Mouse (Mus musculus): ENCODE data around the gene Limk2. TPM values are rescaled to one million over a fixed set of nuclear protein-coding genes. Genes with fewer than 3 reads are reported as not detected.
A peak's percentile ranks its signal among the peaks of the same experiment; 100 is the strongest.

Gene Limk2
- polyA plus RNA-seq, 1 experiment from 2014 or later, result 159 TPM

DNA sequence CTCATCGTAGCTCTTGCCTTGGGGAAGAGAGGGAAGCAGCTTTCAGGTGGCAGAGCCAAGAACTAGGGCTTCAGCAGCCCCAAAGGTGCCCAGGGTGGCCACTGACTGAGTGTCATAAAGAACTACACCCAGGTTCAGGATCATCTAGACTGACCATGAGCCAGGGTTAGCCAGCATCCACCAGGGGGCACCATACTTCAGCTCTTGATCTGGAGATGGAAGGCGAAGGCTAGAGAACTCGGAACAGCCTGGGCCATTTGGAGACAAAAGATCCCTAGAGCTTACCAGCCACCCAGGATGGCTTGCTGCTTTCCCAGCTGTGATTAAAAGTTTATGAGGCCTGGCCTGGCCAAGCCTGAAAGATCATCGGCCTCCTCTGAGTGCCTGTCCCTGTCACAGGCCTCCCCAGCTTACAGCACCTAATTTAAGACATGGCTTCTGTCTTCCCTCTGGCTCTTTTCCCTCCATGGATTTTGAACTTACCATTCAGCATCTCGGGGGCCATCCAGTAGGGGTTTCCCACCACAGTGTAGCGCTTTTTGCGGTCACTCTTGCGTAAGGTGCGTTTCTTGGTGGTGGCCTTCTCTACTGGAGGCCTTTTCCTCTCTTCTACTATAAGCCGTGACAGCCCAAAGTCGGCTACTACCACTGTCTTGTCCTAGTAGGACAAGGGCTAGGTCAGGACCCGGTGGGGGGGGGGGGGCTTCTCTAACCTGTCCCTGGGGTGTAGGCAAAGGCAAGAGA is 61.7 kb downstream of the Limk2 start:
- Histone ChIP-seq H3K27me3 (replicated peaks; ENCODE audit: control insufficient read depth, insufficient read depth, low read length) (no peaks in the 10 kb centered on the region), H3K4me1 (ENCODE audit: control insufficient read depth, insufficient read depth, low read depth, low read length) (no peaks in the 10 kb centered on the region), H3K9me3 (ENCODE audit: control insufficient read depth, low read length) (no peaks in the 10 kb centered on the region), H3K9ac (ENCODE audit: low read depth, low read length) (no peak overlapping the region), H3K4me3 (ENCODE audit: low read length) (no peak overlapping the region), H3K4me2 (ENCODE audit: low read length) (no peak overlapping the region), H3K27ac (ENCODE audit: low read depth, low read length) (no peak overlapping the region), H3K36me3 (ENCODE audit: control insufficient read depth, insufficient read depth, low read length) (peaks cover 33% of the 10 kb centered on the region)
- peak; percentile 67 for ATAC-seq
- 57% methylated on average over 12 of the region's 12 CpGs for WGBS

- Histone ChIP-seq H3K27ac (ENCODE audit: low read depth, low read length) (no peak overlapping the region), H3K9me3 (ENCODE audit: control insufficient read depth, low read length) (no peaks in the 10 kb centered on the region), H3K4me2 (ENCODE audit: low read length) (no peak overlapping the region), H3K27me3 (replicated peaks; ENCODE audit: control insufficient read depth, insufficient read depth, low read length) (no peaks in the 10 kb centered on the region), H3K4me3 (ENCODE audit: low read length) (no peak overlapping the region), H3K9ac (ENCODE audit: low read depth, low read length) (no peak overlapping the region), H3K36me3 (ENCODE audit: control insufficient read depth, insufficient read depth, low read length) (peaks cover 28% of the 10 kb centered on the region), H3K4me1 (ENCODE audit: control insufficient read depth, insufficient read depth, low read depth, low read length) (no peaks in the 10 kb centered on the region)
- no peak for ATAC-seq
- 93% methylated on average over 7 of the region's 7 CpGs for WGBS
These were observed 62.6 kb downstream of the Limk2 start for GRCm38 (mm10) chr11:3346351-3346750.

GRCm38 (mm10) chr11:3344916-3345315 is 64.1 kb downstream of the Limk2 start:
- no peaks in the 10 kb centered on the region for H3K27me3 ChIP-seq (replicated peaks; ENCODE audit: control insufficient read depth, insufficient read depth, low read length)
- 87% methylated on average over 3 of the region's 3 CpGs for WGBS
- H3K9me3 ChIP-seq (ENCODE audit: control insufficient read depth, low read length), result no peaks in the 10 kb centered on the region
- no peak for ATAC-seq
- no peak overlapping the region for H3K27ac ChIP-seq (ENCODE audit: low read depth, low read length)
- no peaks in the 10 kb centered on the region for H3K4me1 ChIP-seq (ENCODE audit: control insufficient read depth, insufficient read depth, low read depth, low read length)
- no peak overlapping the region for H3K9ac ChIP-seq (ENCODE audit: low read depth, low read length)
- H3K4me2 ChIP-seq (ENCODE audit: low read length), result no peak overlapping the region
- H3K36me3 ChIP-seq (ENCODE audit: control insufficient read depth, insufficient read depth, low read length), result peaks cover 18% of the 10 kb centered on the region; the same call in 1 of the 2 replicates
- H3K4me3 ChIP-seq (ENCODE audit: low read length), result no peak overlapping the region

GRCm38 (mm10) chr11:3341476-3341875 is 67.5 kb downstream of the Limk2 start:
- Histone ChIP-seq H3K27ac (ENCODE audit: low read depth, low read length) (no peak overlapping the region), H3K9me3 (ENCODE audit: control insufficient read depth, low read length) (no peaks in the 10 kb centered on the region), H3K27me3 (replicated peaks; ENCODE audit: control insufficient read depth, insufficient read depth, low read length) (no peaks in the 10 kb centered on the region), H3K9ac (ENCODE audit: low read depth, low read length) (no peak overlapping the region), H3K36me3 (ENCODE audit: control insufficient read depth, insufficient read depth, low read length) (0 out of 2 replicates have a peak, but pooled peaks cover 12% of the 10 kb centered on the region), H3K4me3 (ENCODE audit: low read length) (no peak overlapping the region), H3K4me2 (ENCODE audit: low read length) (no peak overlapping the region), H3K4me1 (ENCODE audit: control insufficient read depth, insufficient read depth, low read depth, low read length) (peaks cover 13% of the 10 kb centered on the region)
- no peak for ATAC-seq
- 82% methylated on average over 5 of the region's 5 CpGs for WGBS

GRCm38 (mm10) chr11:3337961-3338360 is 71.0 kb downstream of the Limk2 start:
- H3K27me3 ChIP-seq (replicated peaks; ENCODE audit: control insufficient read depth, insufficient read depth, low read length), result no peaks in the 10 kb centered on the region
- H3K36me3 ChIP-seq (ENCODE audit: control insufficient read depth, insufficient read depth, low read length), result peaks cover 6% of the 10 kb centered on the region; the same call in 1 of the 2 replicates
- H3K4me3 ChIP-seq (ENCODE audit: low read length), result no peak overlapping the region
- H3K9ac ChIP-seq (ENCODE audit: low read depth, low read length), result no peak overlapping the region
- peak overlapping the region; percentile 44; the same call in 1 of the 2 replicates for H3K27ac ChIP-seq (ENCODE audit: low read depth, low read length)
- H3K4me1 ChIP-seq (ENCODE audit: control insufficient read depth, insufficient read depth, low read depth, low read length), result peaks cover 15% of the 10 kb centered on the region
- no peak for ATAC-seq
- H3K4me2 ChIP-seq (ENCODE audit: low read length), result no peak overlapping the region
- 46% methylated on average over 5 of the region's 5 CpGs for WGBS
- no peaks in the 10 kb centered on the region for H3K9me3 ChIP-seq (ENCODE audit: control insufficient read depth, low read length)

- 9% methylated on average over 12 of the region's 12 CpGs for WGBS
- peak overlapping the region; percentile 17 for H3K4me2 ChIP-seq (ENCODE audit: low read length)
- H3K36me3 ChIP-seq (ENCODE audit: control insufficient read depth, insufficient read depth, low read length), result peaks cover 3% of the 10 kb centered on the region; the same call in 1 of the 2 replicates
- no peak overlapping the region for H3K4me3 ChIP-seq (ENCODE audit: low read length)
- H3K9ac ChIP-seq (ENCODE audit: low read depth, low read length), result peak overlapping the region; percentile 45
- H3K27me3 ChIP-seq (replicated peaks; ENCODE audit: control insufficient read depth, insufficient read depth, low read length), result no peaks in the 10 kb centered on the region
- peaks cover 20% of the 10 kb centered on the region for H3K4me1 ChIP-seq (ENCODE audit: control insufficient read depth, insufficient read depth, low read depth, low read length)
- ATAC-seq, result peak; percentile 75
- peak overlapping the region; percentile 68 for H3K27ac ChIP-seq (ENCODE audit: low read depth, low read length)
- no peaks in the 10 kb centered on the region for H3K9me3 ChIP-seq (ENCODE audit: control insufficient read depth, low read length)
These were observed 71.6 kb downstream of the Limk2 start for GRCm38 (mm10) chr11:3337173-3337955.

DNA sequence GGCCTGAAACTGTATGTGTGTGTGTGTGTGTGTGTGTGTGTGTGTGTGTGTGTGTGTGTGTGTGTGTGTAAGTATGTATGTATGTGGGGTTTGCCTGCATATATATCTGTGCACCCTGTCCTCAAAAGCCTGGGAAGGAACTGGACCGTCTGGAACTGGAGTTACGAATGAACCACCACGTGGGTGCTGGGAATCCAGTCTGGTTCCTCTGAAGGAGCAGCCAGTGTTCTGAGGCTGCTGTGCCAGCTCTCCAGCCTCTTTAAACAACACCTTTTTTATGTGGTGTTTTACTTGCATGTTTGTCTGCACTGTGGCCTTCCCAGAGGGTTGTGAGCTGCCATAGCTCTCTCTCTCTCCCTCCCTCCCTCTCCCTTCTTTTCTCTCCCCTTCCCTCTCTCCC is 72.4 kb downstream of the Limk2 start:
- no peak for ATAC-seq
- Histone ChIP-seq H3K4me2 (ENCODE audit: low read length) (no peak overlapping the region), H3K27me3 (replicated peaks; ENCODE audit: control insufficient read depth, insufficient read depth, low read length) (no peaks in the 10 kb centered on the region), H3K9me3 (ENCODE audit: control insufficient read depth, low read length) (no peaks in the 10 kb centered on the region), H3K27ac (ENCODE audit: low read depth, low read length) (no peak overlapping the region), H3K4me3 (ENCODE audit: low read length) (no peak overlapping the region), H3K36me3 (ENCODE audit: control insufficient read depth, insufficient read depth, low read length) (no peaks in the 10 kb centered on the region; the same call in 1 of the 2 replicates), H3K9ac (ENCODE audit: low read depth, low read length) (no peak overlapping the region), H3K4me1 (ENCODE audit: control insufficient read depth, insufficient read depth, low read depth, low read length) (peaks cover 21% of the 10 kb centered on the region)
- 81% methylated on average over 3 of the region's 3 CpGs for WGBS

- ATAC-seq, result no peak
- no peaks in the 10 kb centered on the region for H3K27me3 ChIP-seq (replicated peaks; ENCODE audit: control insufficient read depth, insufficient read depth, low read length)
- no peak overlapping the region for H3K9ac ChIP-seq (ENCODE audit: low read depth, low read length)
- WGBS, result 43% methylated on average over 11 of the region's 11 CpGs
- H3K36me3 ChIP-seq (ENCODE audit: control insufficient read depth, insufficient read depth, low read length), result no peaks in the 10 kb centered on the region; the same call in 1 of the 2 replicates
- peaks cover 21% of the 10 kb centered on the region for H3K4me1 ChIP-seq (ENCODE audit: control insufficient read depth, insufficient read depth, low read depth, low read length)
- no peak overlapping the region for H3K27ac ChIP-seq (ENCODE audit: low read depth, low read length)
- no peak overlapping the region for H3K4me3 ChIP-seq (ENCODE audit: low read length)
- no peaks in the 10 kb centered on the region for H3K9me3 ChIP-seq (ENCODE audit: control insufficient read depth, low read length)
- H3K4me2 ChIP-seq (ENCODE audit: low read length), result no peak overlapping the region
These were observed 73.3 kb downstream of the Limk2 start for GRCm38 (mm10) chr11:3335651-3336216.
